Mouse (Mus musculus): ENCODE results near the gene Dnhd1. TPM values are rescaled to one million over a fixed set of nuclear protein-coding genes. Genes with fewer than 3 reads are reported as not detected.
A peak's percentile ranks its signal among the peaks of the same experiment; 100 is the strongest.

Gene Dnhd1
- polyA plus RNA-seq, 1 experiment from 2014 or later = 0.41 TPM

GRCm38 (mm10) chr7:105743926-105744590 lies 93.4 kb downstream of the Dnhd1 start, which contains the start of gene Taf10:
Gene Taf10 (minus strand): TSS chr7:105744361.
- peak; percentile 90 for DNase-seq (ENCODE audit: low spot score)
- under 1% methylated on average over 66 of the region's 67 CpGs for WGBS
- H3K36me3 ChIP-seq = peaks cover 62% of the 10 kb centered on the region

GRCm38 (mm10) chr7:105747776-105748175 lies 97.1 kb downstream of the Dnhd1 start:
- Histone ChIP-seq H3K4me1 (peaks cover 35% of the 10 kb centered on the region), H3K27me3 (ENCODE audit: low read depth, poor library complexity, severe bottlenecking) (no peaks in the 10 kb centered on the region), H3K9me3 (replicated peaks) (no peaks in the 10 kb centered on the region), H3K27ac (replicated peaks) (no peak overlapping the region), H3K36me3 (peaks cover 44% of the 10 kb centered on the region), H3K4me3 (no peak overlapping the region)
- no peak for DNase-seq (ENCODE audit: low spot score)
- WGBS = 83% methylated on average over 2 of the region's 2 CpGs

More at GRCm38 (mm10) chr7:105743926-105744590, 93.4 kb downstream of the Dnhd1 start, which contains the start of gene Taf10:
- Histone ChIP-seq H3K4me3 (peak within 1 kb of the TSS; percentile 97), H3K27ac (replicated peaks) (peak within 1 kb of the TSS; percentile 94), H3K9me3 (replicated peaks) (no peaks in the 10 kb centered on the region), H3K27me3 (ENCODE audit: low read depth, poor library complexity, severe bottlenecking) (no peaks in the 10 kb centered on the region), H3K4me1 (peaks cover 26% of the 10 kb centered on the region)

GRCm38 (mm10) chr7:105751491-105752433 lies 101.1 kb downstream of the Dnhd1 start, which contains the start of gene Tpp1:
Gene Tpp1 (minus strand): TSS chr7:105752235.
- peak within 1 kb of the TSS; percentile 88 for H3K27ac ChIP-seq (replicated peaks)

GRCm38 (mm10) chr7:105752716-105753115 lies 102.1 kb downstream of the Dnhd1 start:
- WGBS = 83% methylated on average over 2 of the region's 2 CpGs
- Histone ChIP-seq H3K27ac (replicated peaks) (no peak overlapping the region), H3K36me3 (peaks cover 73% of the 10 kb centered on the region), H3K4me1 (peaks cover 15% of the 10 kb centered on the region), H3K27me3 (ENCODE audit: low read depth, poor library complexity, severe bottlenecking) (no peaks in the 10 kb centered on the region), H3K9me3 (replicated peaks) (no peaks in the 10 kb centered on the region), H3K4me3 (no peak overlapping the region)
- no peak for DNase-seq (ENCODE audit: low spot score)

More at GRCm38 (mm10) chr7:105751491-105752433, 101.1 kb downstream of the Dnhd1 start, which contains the start of gene Tpp1:
- Histone ChIP-seq H3K4me1 (peaks cover 15% of the 10 kb centered on the region), H3K9me3 (replicated peaks) (no peaks in the 10 kb centered on the region), H3K27me3 (ENCODE audit: low read depth, poor library complexity, severe bottlenecking) (no peaks in the 10 kb centered on the region), H3K36me3 (peaks cover 73% of the 10 kb centered on the region), H3K4me3 (peak within 1 kb of the TSS; percentile 72)
- WGBS = 26% methylated on average over 20 of the region's 20 CpGs
- DNase-seq (ENCODE audit: low spot score) = peak; percentile 89

- 91% methylated on average over 10 of the region's 10 CpGs for WGBS
- Histone ChIP-seq H3K27ac (replicated peaks) (no peak overlapping the region), H3K4me3 (no peak overlapping the region), H3K4me1 (peaks cover 15% of the 10 kb centered on the region), H3K9me3 (replicated peaks) (no peaks in the 10 kb centered on the region), H3K27me3 (ENCODE audit: low read depth, poor library complexity, severe bottlenecking) (no peaks in the 10 kb centered on the region), H3K36me3 (peaks cover 75% of the 10 kb centered on the region)
- DNase-seq (ENCODE audit: low spot score) = no peak
Measured at GRCm38 (mm10) chr7:105753281-105753680, 102.7 kb downstream of the Dnhd1 start.

- Histone ChIP-seq H3K4me3 (peak overlapping the region; percentile 44), H3K27me3 (ENCODE audit: low read depth, poor library complexity, severe bottlenecking) (peaks cover 53% of the 10 kb centered on the region), H3K4me1 (peaks cover 17% of the 10 kb centered on the region), H3K27ac (replicated peaks) (no peak overlapping the region), H3K36me3 (peaks cover 97% of the 10 kb centered on the region), H3K9me3 (replicated peaks) (no peaks in the 10 kb centered on the region)
- DNase-seq (ENCODE audit: low spot score) = peak; percentile 33
- WGBS = 12% methylated on average over 51 of the region's 51 CpGs
Measured at GRCm38 (mm10) chr7:105761813-105762484, 111.3 kb downstream of the Dnhd1 start.

GRCm38 (mm10) chr7:105762517-105763270 lies 112.1 kb downstream of the Dnhd1 start:
- no peak overlapping the region for H3K27ac ChIP-seq (replicated peaks)
- H3K9me3 ChIP-seq (replicated peaks) = no peaks in the 10 kb centered on the region
- peak overlapping the region; percentile 44 for H3K4me3 ChIP-seq
- DNase-seq (ENCODE audit: low spot score) = no peak
- H3K4me1 ChIP-seq = peaks cover 24% of the 10 kb centered on the region
- peaks cover 93% of the 10 kb centered on the region for H3K36me3 ChIP-seq
- H3K27me3 ChIP-seq (ENCODE audit: low read depth, poor library complexity, severe bottlenecking) = peaks cover 53% of the 10 kb centered on the region
- WGBS = 15% methylated on average over 55 of the region's 55 CpGs

GRCm38 (mm10) chr7:105764331-105764730 lies 113.7 kb downstream of the Dnhd1 start:
- 91% methylated on average over 11 of the region's 11 CpGs for WGBS
- Histone ChIP-seq H3K27me3 (ENCODE audit: low read depth, poor library complexity, severe bottlenecking) (peaks cover 53% of the 10 kb centered on the region), H3K36me3 (peaks cover 80% of the 10 kb centered on the region), H3K27ac (replicated peaks) (no peak overlapping the region), H3K4me1 (peaks cover 39% of the 10 kb centered on the region), H3K4me3 (no peak overlapping the region), H3K9me3 (replicated peaks) (no peaks in the 10 kb centered on the region)
- no peak for DNase-seq (ENCODE audit: low spot score)

- H3K27ac ChIP-seq (replicated peaks) = peak overlapping the region; percentile 75
- H3K27me3 ChIP-seq (ENCODE audit: low read depth, poor library complexity, severe bottlenecking) = peaks cover 31% of the 10 kb centered on the region
- peak overlapping the region; percentile 25 for H3K4me3 ChIP-seq
- H3K4me1 ChIP-seq = peaks cover 29% of the 10 kb centered on the region
- H3K36me3 ChIP-seq = peaks cover 81% of the 10 kb centered on the region
- H3K9me3 ChIP-seq (replicated peaks) = no peaks in the 10 kb centered on the region
- peak; percentile 44 for DNase-seq (ENCODE audit: low spot score)
- WGBS = 26% methylated on average over 6 of the region's 6 CpGs
Measured at GRCm38 (mm10) chr7:105767729-105768165, 117.1 kb downstream of the Dnhd1 start.

GRCm38 (mm10) chr7:105769959-105770358 lies 119.3 kb downstream of the Dnhd1 start:
- no peaks in the 10 kb centered on the region for H3K9me3 ChIP-seq (replicated peaks)
- DNase-seq (ENCODE audit: low spot score) = no peak
- peaks cover 65% of the 10 kb centered on the region for H3K36me3 ChIP-seq
- H3K4me3 ChIP-seq = no peak overlapping the region
- 93% methylated on average over 3 of the region's 3 CpGs for WGBS
- no peak overlapping the region for H3K27ac ChIP-seq (replicated peaks)
- peaks cover 9% of the 10 kb centered on the region for H3K27me3 ChIP-seq (ENCODE audit: low read depth, poor library complexity, severe bottlenecking)
- H3K4me1 ChIP-seq = peaks cover 43% of the 10 kb centered on the region

Measured in midbrain, embryonic 10.5 days (tissue).